Mouse (Mus musculus) left cerebral cortex, adult 2 months (tissue): ENCODE results near the gene Tomm40. TPM values are rescaled to one million over a fixed set of nuclear protein-coding genes. Genes with fewer than 3 reads are reported as not detected.
"Not testable (repeated sequence)": the region's sequence is repeated elsewhere in the genome, so short reads cannot be mapped to it uniquely, and the experiment has no call there.

Source experiments
- DNase-seq, 2 experiments: peaks; one replicate each; pipeline ENCODE4 v3.0.0; 2021 to 2022; ENCODE audit warnings: low spot score in 2 of 2, mixed read lengths in 1 of 2; ENCODE audit errors: extremely low spot score in 1 of 2
- H3K27ac ChIP-seq: fragments of 200-600 bp; 2 replicates; pipeline ENCODE4 v1.8.1; 2022
- H3K4me3 ChIP-seq: fragments of 200-600 bp; 2 replicates; pipeline ENCODE4 v1.8.1; 2022
- CTCF ChIP-seq: fragments of 200-600 bp; IDR thresholded peaks from 2 replicates; pipeline ENCODE4 v1.8.1; 2022; ENCODE audit warnings: antibody characterized with exemption, mild to moderate bottlenecking, moderate library complexity
- intact Hi-C: fragments of 180-260 bp; cut with DNase I; formaldehyde crosslinking; loops from one replicate; pipeline ENCODE4 v1.15.1; 2025
- total RNA-seq, 2 experiments: library from RNA; stranded (reverse); gene quantifications; 2 replicates each; pipeline ENCODE4 v1.2.3; 2021

The Tomm40 gene
- total RNA-seq, 2 experiments from 2014 or later: 117 TPM

- intact Hi-C loops: no loop called here
- TF ChIP-seq CTCF: no peak
- Histone ChIP-seq H3K27ac (peak within 1 kb of the TSS; percentile 28; the same call in 1 of the 2 replicates), H3K4me3 (no peak within 1 kb of the TSS)
- no peak for DNase-seq
Observed at GRCm38 (mm10) chr7:19691873-19692865, 23.1 kb downstream of the Tomm40 start, which contains the start of gene Apoc1. Apoc1 (minus strand) TSS chr7:19692660.

GRCm38 (mm10) chr7:19691434-19691833 is 23.8 kb downstream of the Tomm40 start:
- TF ChIP-seq CTCF: no peak
- no peak overlapping the region for H3K27ac ChIP-seq
- no peak overlapping the region for H3K4me3 ChIP-seq
- DNase-seq: no peak
- intact Hi-C loops: no loop called here

- DNase-seq: no peak
- Histone ChIP-seq H3K27ac (no peak overlapping the region), H3K4me3 (no peak overlapping the region)
- intact Hi-C loops: no loop called here
- TF ChIP-seq CTCF: no peak
Observed at GRCm38 (mm10) chr7:19690845-19691244, 24.4 kb downstream of the Tomm40 start.

- no peak overlapping the region for H3K4me3 ChIP-seq
- no peak overlapping the region for H3K27ac ChIP-seq
- no peak for DNase-seq
- intact Hi-C loops: no loop called here
- no peak for TF ChIP-seq CTCF
Observed at GRCm38 (mm10) chr7:19688611-19689010, 26.6 kb downstream of the Tomm40 start.

- intact Hi-C loops: no loop called here
- no peak overlapping the region for H3K4me3 ChIP-seq
- TF ChIP-seq CTCF: no peak
- no peak overlapping the region for H3K27ac ChIP-seq
- DNase-seq: no peak
Observed at GRCm38 (mm10) chr7:19688101-19688500, 27.1 kb downstream of the Tomm40 start.

GRCm38 (mm10) chr7:19686927-19687583 is 28.2 kb downstream of the Tomm40 start:
- DNase-seq, H3K27ac ChIP-seq, intact Hi-C loops, H3K4me3 ChIP-seq: not testable (repeated sequence)

GRCm38 (mm10) chr7:19686521-19686920 is 28.7 kb downstream of the Tomm40 start:
- DNase-seq: no peak

GRCm38 (mm10) chr7:19685374-19685773 is 29.9 kb downstream of the Tomm40 start:
- intact Hi-C loops: no loop called here
- Histone ChIP-seq H3K4me3 (no peak overlapping the region), H3K27ac (no peak overlapping the region)
- TF ChIP-seq CTCF: no peak
- DNase-seq: no peak

More at GRCm38 (mm10) chr7:19686521-19686920, 28.7 kb downstream of the Tomm40 start:
- H3K27ac ChIP-seq: no peak overlapping the region
- no peak for TF ChIP-seq CTCF
- no peak overlapping the region for H3K4me3 ChIP-seq
- intact Hi-C loops: no loop called here

GRCm38 (mm10) chr7:19683771-19684201 is 31.5 kb downstream of the Tomm40 start:
- intact Hi-C loops: no loop called here
- Histone ChIP-seq H3K27ac (no peak overlapping the region), H3K4me3 (no peak overlapping the region)
- TF ChIP-seq CTCF: no peak
- no peak for DNase-seq

- Histone ChIP-seq H3K27ac (no peak overlapping the region), H3K4me3 (no peak overlapping the region)
- intact Hi-C loops: no loop called here
- TF ChIP-seq CTCF: no peak
- DNase-seq: no peak
Observed at GRCm38 (mm10) chr7:19682979-19683378, 32.3 kb downstream of the Tomm40 start.

- Histone ChIP-seq H3K27ac (no peak within 1 kb of the TSS), H3K4me3 (no peak within 1 kb of the TSS)
- DNase-seq: no peak
- TF ChIP-seq CTCF: no peak
- intact Hi-C loops: no loop called here
Observed at GRCm38 (mm10) chr7:19681202-19681694, 34.0 kb downstream of the Tomm40 start, which contains the start of the genes Gm44805 and Apoc4. Gm44805 (minus strand) TSS chr7:19681423. Apoc4 (minus strand) TSS chr7:19681479.

- DNase-seq: no peak
- intact Hi-C loops: no loop called here
- TF ChIP-seq CTCF: no peak
- Histone ChIP-seq H3K27ac (no peak overlapping the region), H3K4me3 (no peak overlapping the region)
Observed at GRCm38 (mm10) chr7:19680702-19681101, 34.5 kb downstream of the Tomm40 start.
